Mouse (Mus musculus) MEL (cell line): Measurements from ENCODE around the gene Cox4i1. TPM values are rescaled to one million over a fixed set of nuclear protein-coding genes. Genes with fewer than 3 reads are reported as not detected.

Source experiments
- DNase-seq: peaks from one replicate; pipeline ENCODE4 v3.0.0; 2011; ENCODE audit warnings: low read depth, low spot score
- H3K27ac ChIP-seq: 2 replicates; pipeline ENCODE4 v1.5.1; 2012; ENCODE audit warnings: low read depth, mild to moderate bottlenecking, control low read depth, low read length, moderate library complexity; ENCODE audit not compliant: control insufficient read depth
- H3K27me3 ChIP-seq, 2 experiments: fragments of 150-350 bp in 1 of 2; sonication (generic) in 1 of 2; 2 replicates each; pipeline ENCODE4 v1.6.1; 2012; ENCODE audit warnings: low read length in 2 of 2, mild to moderate bottlenecking in 2 of 2, improper control_type of control experiment in 1 of 2, moderate library complexity in 1 of 2; ENCODE audit not compliant: insufficient read depth in 2 of 2, control insufficient read depth in 1 of 2
- H3K36me3 ChIP-seq, 2 experiments: 2 replicates each; pipeline ENCODE4 v1.6.1; 2012 to 2014; ENCODE audit warnings: low read length in 2 of 2, improper control_type of control experiment in 1 of 2, inconsistent platforms in 1 of 2, mild to moderate bottlenecking in 1 of 2; ENCODE audit not compliant: insufficient read depth in 2 of 2, control insufficient read depth in 1 of 2
- H3K4me1 ChIP-seq, 2 experiments: fragments of 150-350 bp in 1 of 2; sonication (generic) in 1 of 2; 2 replicates each; pipeline ENCODE4 v1.6.1; 2012; ENCODE audit warnings: low read length in 2 of 2, improper control_type of control experiment in 1 of 2, mild to moderate bottlenecking in 1 of 2; ENCODE audit not compliant: insufficient read depth in 2 of 2, control insufficient read depth in 1 of 2
- H3K4me3 ChIP-seq, 2 experiments: fragments of 150-350 bp in 1 of 2; sonication (generic) in 1 of 2; 2 replicates each; pipeline ENCODE4 v1.5.1; 2012; ENCODE audit warnings: low read depth in 2 of 2, low read length in 2 of 2, mild to moderate bottlenecking in 2 of 2, moderate library complexity in 2 of 2, control low read depth in 1 of 2, improper control_type of control experiment in 1 of 2; ENCODE audit not compliant: control insufficient read depth in 1 of 2, insufficient read depth in 1 of 2
- H3K79me2 ChIP-seq: 2 replicates; pipeline ENCODE4 v1.6.1; 2012; ENCODE audit warnings: mild to moderate bottlenecking, low read length, moderate library complexity; ENCODE audit not compliant: control insufficient read depth, poor library complexity, insufficient read depth
- H3K9ac ChIP-seq: 2 replicates; pipeline ENCODE4 v1.6.1; 2012; ENCODE audit warnings: low read depth, mild to moderate bottlenecking, control low read depth, low read length, moderate library complexity; ENCODE audit not compliant: control insufficient read depth, poor library complexity, severe bottlenecking
- H3K9me3 ChIP-seq: fragments of 150-350 bp; sonication (generic); replicated peaks from 2 replicates; pipeline ENCODE4 v1.6.1; 2012; ENCODE audit warnings: mild to moderate bottlenecking, low read length, improper control_type of control experiment, moderate library complexity; ENCODE audit not compliant: insufficient read depth
- CHD2 ChIP-seq: IDR thresholded peaks from 2 replicates; pipeline ENCODE4 v1.6.1; 2011; ENCODE audit warnings: low read length, improper control_type of control experiment
- CTCF ChIP-seq, 3 experiments: IDR thresholded peaks in 2 of 3; conservative IDR thresholded peaks in 1 of 3; 2 replicates each; pipeline ENCODE4 v1.5.1; 2011 to 2012; ENCODE audit warnings: low read length in 3 of 3, low read depth in 2 of 3, mild to moderate bottlenecking in 2 of 3, improper control_type of control experiment in 1 of 3, inconsistent platforms in 1 of 3, mixed read lengths in 1 of 3, moderate library complexity in 1 of 3; ENCODE audit not compliant: control insufficient read depth in 1 of 3, insufficient read depth in 1 of 3, poor library complexity in 1 of 3, severe bottlenecking in 1 of 3
- E2F4 ChIP-seq: IDR thresholded peaks from 2 replicates; pipeline ENCODE4 v1.6.1; 2011; ENCODE audit warnings: low read depth, low read length, improper control_type of control experiment, borderline replicate concordance
- ELF1 ChIP-seq: IDR thresholded peaks from 2 replicates; pipeline ENCODE4 v1.6.1; 2014; ENCODE audit warnings: low read depth, mild to moderate bottlenecking, inconsistent platforms, low read length, improper control_type of control experiment, moderate library complexity
- ETS1 ChIP-seq: IDR thresholded peaks from 2 replicates; pipeline ENCODE4 v1.6.1; 2012; ENCODE audit warnings: low read depth, mild to moderate bottlenecking, inconsistent platforms, low read length, improper control_type of control experiment, moderate library complexity
- GABPA ChIP-seq: IDR thresholded peaks from 2 replicates; pipeline ENCODE4 v1.6.1; 2012; ENCODE audit warnings: low read depth, mild to moderate bottlenecking, inconsistent platforms, low read length, improper control_type of control experiment, moderate library complexity
- HCFC1 ChIP-seq: IDR thresholded peaks from 2 replicates; pipeline ENCODE4 v1.6.1; 2012; ENCODE audit warnings: low read depth, mild to moderate bottlenecking, inconsistent platforms, low read length, improper control_type of control experiment, moderate library complexity
- KAT2A ChIP-seq: conservative IDR thresholded peaks from 2 replicates; pipeline ENCODE4 v1.6.1; 2012; ENCODE audit warnings: low read depth, low read length, improper control_type of control experiment, inconsistent platforms
- MAFK ChIP-seq: IDR thresholded peaks from 2 replicates; pipeline ENCODE4 v1.6.1; 2011; ENCODE audit warnings: low read depth, mild to moderate bottlenecking, low read length, improper control_type of control experiment, borderline replicate concordance
- MEF2A ChIP-seq: IDR thresholded peaks from 2 replicates; pipeline ENCODE4 v1.6.1; 2014; ENCODE audit warnings: low read depth, mild to moderate bottlenecking, inconsistent platforms, low read length, improper control_type of control experiment; ENCODE audit not compliant: poor library complexity, insufficient replicate concordance, severe bottlenecking; ENCODE audit errors: extremely low read depth
- MXI1 ChIP-seq: IDR thresholded peaks from 2 replicates; pipeline ENCODE4 v1.6.1; 2011; ENCODE audit warnings: mild to moderate bottlenecking, low read depth, low read length, improper control_type of control experiment
- MYB ChIP-seq: IDR thresholded peaks from 2 replicates; pipeline ENCODE4 v1.6.1; 2011; ENCODE audit warnings: mild to moderate bottlenecking, low read depth, low read length, improper control_type of control experiment
- MYC ChIP-seq: IDR thresholded peaks from 2 replicates; pipeline ENCODE4 v1.6.1; 2011; ENCODE audit warnings: low read depth, mild to moderate bottlenecking, low read length, improper control_type of control experiment, moderate library complexity
- NELFE ChIP-seq: IDR thresholded peaks from 2 replicates; pipeline ENCODE4 v1.6.1; 2011; ENCODE audit warnings: low read depth, low read length, improper control_type of control experiment
- POLR2A ChIP-seq, 2 experiments: IDR thresholded peaks; 2 replicates each; pipeline ENCODE4 v1.6.1; 2011 to 2012; ENCODE audit warnings: low read length in 2 of 2, mild to moderate bottlenecking in 2 of 2, control low read depth in 1 of 2, improper control_type of control experiment in 1 of 2, low read depth in 1 of 2, moderate library complexity in 1 of 2; ENCODE audit not compliant: control insufficient read depth in 1 of 2, insufficient read depth in 1 of 2, poor library complexity in 1 of 2
- POLR2AphosphoS2 ChIP-seq: IDR thresholded peaks from 2 replicates; pipeline ENCODE4 v1.6.1; 2011; ENCODE audit warnings: low read length, improper control_type of control experiment
- RAD21 ChIP-seq: IDR thresholded peaks from 2 replicates; pipeline ENCODE4 v1.6.1; 2011; ENCODE audit warnings: mild to moderate bottlenecking, low read depth, low read length, improper control_type of control experiment
- RCOR1 ChIP-seq: IDR thresholded peaks from 2 replicates; pipeline ENCODE4 v1.6.1; 2012; ENCODE audit warnings: low read depth, mild to moderate bottlenecking, inconsistent platforms, low read length, improper control_type of control experiment
- SIN3A ChIP-seq: IDR thresholded peaks from 2 replicates; pipeline ENCODE4 v1.6.1; 2012; ENCODE audit warnings: low read length, improper control_type of control experiment, inconsistent platforms
- TAL1 ChIP-seq: IDR thresholded peaks from 2 replicates; pipeline ENCODE4 v1.6.1; 2012; ENCODE audit warnings: mild to moderate bottlenecking, inconsistent platforms, low read length, moderate library complexity, mixed read lengths
- TCF12 ChIP-seq: IDR thresholded peaks from 2 replicates; pipeline ENCODE4 v1.6.1; 2014; ENCODE audit warnings: low read depth, mild to moderate bottlenecking, inconsistent platforms, low read length, improper control_type of control experiment, moderate library complexity
- USF1 ChIP-seq: IDR thresholded peaks from 2 replicates; pipeline ENCODE4 v1.6.1; 2014; ENCODE audit warnings: low read depth, mild to moderate bottlenecking, inconsistent platforms, low read length, improper control_type of control experiment, moderate library complexity
- ZKSCAN1 ChIP-seq: IDR thresholded peaks from 2 replicates; pipeline ENCODE4 v1.6.1; 2012; ENCODE audit warnings: low read depth, mild to moderate bottlenecking, inconsistent platforms, low read length, improper control_type of control experiment, moderate library complexity
- polyA plus RNA-seq, 2 experiments: library from polyadenylated mRNA; stranded (reverse) in 1 of 2; unstranded in 1 of 2; fragments of >175 nt in 1 of 2; fragments of >200 nt in 1 of 2; gene quantifications; 2 replicates each; pipeline versions ENCODE4 v1.2.1 to v1.2.4; 2012; ENCODE audit warnings: low replicate concordance in 2 of 2, low read depth in 1 of 2; ENCODE audit not compliant: insufficient read length in 2 of 2, insufficient read depth in 1 of 2, missing spikeins in 1 of 2
- total RNA-seq: library from RNA; depleted of rRNA; stranded (reverse); fragments of 300-350 nt; gene quantifications from 2 replicates; pipeline ENCODE4 v1.2.3, GENCODE M21; 2012

Cox4i1 gene
- total and polyA plus RNA-seq, 3 experiments, result 1,011 to 2,173 (median 1,431) TPM

- H3K79me2 ChIP-seq, result no peaks in the 10 kb centered on the region
- TF ChIP-seq TCF12 (no peak), CHD2 (no peak), USF1 (no peak), RCOR1 (no peak), ZKSCAN1 (no peak), MYC (no peak), E2F4 (no peak), RAD21 (no peak), TAL1 (no peak), CTCF (IDR thresholded peaks at IDR 0.05 in 2 of 3, conservative IDR thresholded peaks at IDR 0.05 in 1 of 3; ENCODE audit: control insufficient read depth in 1 of 3, insufficient read depth in 1 of 3, low read depth in 2 of 3, low read length in 3 of 3, poor library complexity in 1 of 3, severe bottlenecking in 1 of 3) (no peak), GABPA (no peak), KAT2A (no peak), ELF1 (no peak), HCFC1 (no peak), ETS1 (no peak), POLR2AphosphoS2 (no peak), MAFK (no peak), MXI1 (no peak), POLR2A (IDR thresholded peaks at IDR 0.05; ENCODE audit: control insufficient read depth in 1 of 2, insufficient read depth in 1 of 2, low read depth in 1 of 2, low read length in 2 of 2, poor library complexity in 1 of 2) (no peak), MYB (no peak)
- H3K27ac ChIP-seq, result no peak overlapping the region
- no peaks in the 10 kb centered on the region; a peak in 1 of 4 replicates for H3K36me3 ChIP-seq
- no peak for DNase-seq
- no peak overlapping the region for H3K9ac ChIP-seq
- H3K4me3 ChIP-seq, result no peak overlapping the region
- H3K27me3 ChIP-seq, result no peaks in the 10 kb centered on the region
- no peaks in the 10 kb centered on the region for H3K4me1 ChIP-seq
- H3K9me3 ChIP-seq, result no peaks in the 10 kb centered on the region
These were observed 36.3 kb upstream of the Cox4i1 start for GRCm38 (mm10) chr8:120631441-120632375.

GRCm38 (mm10) chr8:120632969-120633664 is 34.9 kb upstream of the Cox4i1 start:
- no peaks in the 10 kb centered on the region for H3K27me3 ChIP-seq

More at GRCm38 (mm10) chr8:120632969-120633664, 34.9 kb upstream of the Cox4i1 start:
- Histone ChIP-seq H3K4me3 (no peak overlapping the region), H3K9me3 (no peaks in the 10 kb centered on the region), H3K79me2 (no peaks in the 10 kb centered on the region), H3K9ac (no peak overlapping the region), H3K36me3 (no peaks in the 10 kb centered on the region; a peak in 1 of 4 replicates), H3K27ac (no peak overlapping the region), H3K4me1 (no peaks in the 10 kb centered on the region)
- TF ChIP-seq POLR2AphosphoS2 (no peak), MEF2A (no peak), HCFC1 (no peak), MYC (no peak), E2F4 (no peak), SIN3A (no peak), NELFE (no peak)
- DNase-seq, result no peak
